Mouse (Mus musculus) adrenal gland, adult 18-20 months (tissue): ENCODE results near the gene Pax5. TPM values are rescaled to one million over a fixed set of nuclear protein-coding genes. Genes with fewer than 3 reads are reported as not detected.

Experiments
- DNase-seq, 2 experiments: peaks; one replicate each; pipeline ENCODE4 v3.0.0; 2021 to 2022; ENCODE audit warnings: low spot score in 2 of 2
- microRNA-seq, 2 experiments: library from miRNA; unstranded; fragments of <30 nt; microRNA quantifications; one replicate each; pipeline ENCODE4 v1.2.0; 2021; ENCODE audit warnings: borderline number of aligned reads in 2 of 2
- total RNA-seq, 2 experiments: library from RNA; stranded (reverse); gene quantifications; 1 replicate in 1 of 2; 2 replicates in 1 of 2; pipeline ENCODE4 v1.2.3; 2021

The Pax5 gene
- total RNA-seq, 2 experiments from 2014 or later, result 0.42 to 0.46 TPM

DNA sequence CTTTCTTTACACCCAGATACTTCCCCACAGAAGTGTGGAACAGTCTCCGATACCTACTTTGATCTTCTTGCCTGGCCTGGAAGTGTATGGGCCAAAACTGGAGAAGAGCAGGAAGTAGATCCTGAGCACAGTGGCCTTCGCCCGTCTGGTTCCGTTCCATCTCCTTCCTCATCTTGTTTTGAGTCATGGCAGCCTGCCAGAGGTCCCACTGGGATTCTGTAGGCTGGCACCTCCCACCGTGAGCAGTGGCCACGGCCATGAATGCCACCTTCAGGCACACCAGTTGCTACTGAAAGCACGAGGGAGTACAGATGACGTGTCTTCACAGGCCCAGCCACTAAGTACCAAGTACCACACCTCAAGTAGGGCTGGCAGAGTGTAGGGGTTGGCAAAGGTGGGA, 222.1 kb downstream of the Pax5 start:
- peak in 1 of 2 experiments; percentile 35 for DNase-seq

DNA sequence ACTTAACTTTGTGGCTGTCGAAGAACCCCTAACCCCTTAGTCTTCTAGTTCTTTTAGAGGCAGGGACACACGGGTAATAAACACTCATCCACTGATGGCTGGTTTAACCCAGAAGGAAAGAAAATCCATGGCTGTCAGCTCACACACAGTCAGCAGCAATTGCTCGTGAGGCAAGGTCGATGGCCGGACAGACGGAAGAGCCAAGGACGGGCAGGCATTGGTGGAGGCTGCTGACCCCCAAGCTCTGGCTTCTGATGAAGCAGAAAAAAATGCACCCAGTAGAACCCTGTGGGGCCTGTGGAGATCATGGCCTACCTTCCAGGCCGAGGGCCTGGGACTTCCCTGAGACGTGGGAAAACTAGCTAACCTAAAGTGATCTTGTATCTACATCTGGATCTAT, 227.4 kb downstream of the Pax5 start:
- no peak for DNase-seq

DNA sequence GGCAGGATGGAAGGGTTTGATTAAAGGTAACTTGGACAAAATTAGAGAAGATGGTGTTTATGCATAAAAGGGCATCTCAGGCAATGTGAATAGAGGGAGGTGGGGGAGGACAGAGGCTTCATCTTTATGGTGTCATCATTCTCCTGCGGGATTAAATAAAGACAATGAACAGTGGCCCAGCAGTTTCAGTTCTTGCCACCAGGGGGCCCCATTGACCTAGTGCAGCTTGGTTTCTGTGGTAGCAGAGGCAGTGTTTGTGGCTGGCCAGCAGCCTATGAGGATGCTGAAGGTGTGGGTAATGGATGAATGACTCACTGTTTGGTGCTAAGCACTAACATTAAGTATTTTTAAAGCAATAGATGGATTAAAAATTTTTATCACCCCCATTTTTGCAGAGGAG, 230.5 kb downstream of the Pax5 start:
- no peak for DNase-seq

Small RNA genes lying within 50 kb of the gene (microRNA-seq; reads per million reads assigned to microRNA genes)
- gene Mir5120, result 0 reads per million in 2 experiments

Other genes with a start within 250 kb of the Pax5 start
- 10 to 100 TPM; 36.6 to 40.7 TPM for gene Zcchc7, start 45.4 kb upstream of the Pax5 start, total RNA-seq